Mouse (Mus musculus) heart, adult 2 months (tissue): Measurements from ENCODE around the gene Rab3il1.

Source experiments
- CTCF ChIP-seq: fragments of 200-600 bp; IDR thresholded peaks from 2 replicates; pipeline ENCODE4 v1.8.1; 2022; ENCODE audit warnings: antibody characterized with exemption, mild to moderate bottlenecking, moderate library complexity
- EP300 ChIP-seq: fragments of 200-500 bp; IDR thresholded peaks from 2 replicates; pipeline ENCODE4 v1.6.1; 2011; ENCODE audit warnings: low read depth, low read length, control low read depth; ENCODE audit not compliant: insufficient read depth

- TF ChIP-seq CTCF, result no peak
- peak; percentile 56 for TF ChIP-seq EP300
Observed at GRCm38 (mm10) chr19:9978431-9978951, 23.0 kb upstream of the Rab3il1 start.
